Mouse (Mus musculus) neutrophil, adult 59 days (primary cell): Measurements from ENCODE around the gene Car5b. TPM values are rescaled to one million over a fixed set of nuclear protein-coding genes. Genes with fewer than 3 reads are reported as not detected.

ENCODE experiments used
- total RNA-seq, 2 experiments: library from RNA; stranded (reverse); gene quantifications; 1 replicate in 1 of 2; 2 replicates in 1 of 2; pipeline ENCODE4 v1.2.4; 2023

Car5b gene
- under 1 TPM; 0.40 to 0.42 TPM for total RNA-seq

GRCm38 (mm10) chrX:164027607-164028289 lies at the start of gene Car5b:
Gene Car5b, minus strand, starts transcription at chrX:164027997.

DNA sequence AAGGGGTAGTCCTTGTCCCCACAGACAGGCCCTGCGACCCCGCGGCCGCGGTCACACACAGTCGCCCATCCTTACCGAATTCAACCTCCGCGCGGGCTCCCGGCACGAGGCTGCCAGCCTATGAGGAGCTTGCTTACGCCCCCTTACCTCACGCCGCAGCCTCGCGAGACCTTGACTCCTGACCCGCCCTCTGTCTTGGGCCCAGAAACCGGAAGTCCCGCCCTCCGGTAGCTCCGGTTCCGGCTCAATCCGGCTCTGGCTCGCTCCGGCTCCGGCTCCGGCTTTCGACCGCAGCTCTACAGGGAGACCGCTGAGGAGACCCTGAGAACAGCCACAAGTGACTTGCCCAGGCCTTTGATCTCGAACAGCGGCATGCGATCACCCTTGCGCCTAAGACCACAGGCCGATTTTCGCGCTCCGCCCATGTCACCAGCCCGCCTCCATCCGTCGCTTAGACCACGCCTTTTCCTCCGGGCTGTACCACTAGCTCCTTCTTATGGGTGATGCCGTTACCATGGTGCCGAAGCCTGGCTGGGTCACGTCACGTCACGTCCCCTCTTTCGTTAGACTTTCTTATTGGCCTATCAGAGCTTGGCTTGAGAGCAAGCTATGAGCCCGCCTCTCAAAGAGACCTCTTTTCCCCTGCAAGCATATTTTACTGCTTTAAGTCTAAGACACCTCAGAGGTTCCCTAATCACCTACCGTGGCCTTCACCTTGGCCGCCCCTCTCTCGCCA lies 48.4 kb upstream of the Car5b start, which contains the start of gene Siah1b:
Siah1b (minus strand) TSS at position 454 of the 736 bp plus-strand sequence.

DNA sequence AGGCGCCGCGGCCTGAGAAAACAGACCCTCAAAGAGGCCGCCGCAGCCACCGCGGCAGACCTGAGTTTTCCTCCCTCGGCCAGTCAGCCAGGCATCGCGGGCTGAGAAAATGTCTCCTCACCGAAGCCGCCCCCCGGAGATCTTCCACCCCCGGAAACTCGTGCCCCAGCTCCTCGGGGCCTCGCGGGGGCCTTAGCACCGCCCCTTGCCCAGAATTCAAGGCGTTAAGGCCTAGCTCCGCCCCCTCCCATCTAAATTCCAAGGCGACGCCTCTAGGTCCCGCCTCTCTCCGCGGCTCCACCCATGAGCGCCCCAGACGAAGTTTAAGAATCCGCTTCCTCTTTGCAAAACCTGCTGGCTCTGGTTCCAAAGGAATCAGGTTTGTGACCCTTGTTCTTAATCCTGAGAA lies 69.3 kb downstream of the Car5b start, which contains the start of gene Zrsr2:
Zrsr2 (minus strand) TSS at position 195 of the 409 bp plus-strand sequence.

Other genes starting within 250 kb of the Car5b start
- gene Ap1s2, start 119.0 kb downstream of the Car5b start, total RNA-seq, result 100 to 1,000 TPM; 148 to 174 TPM
- gene Zrsr2, start 69.3 kb downstream of the Car5b start, total RNA-seq, result 10 to 100 TPM; 27.2 to 33.8 TPM
- 1 to 10 TPM; 6.8 to 9.1 TPM for gene Siah1b, start 48.5 kb upstream of the Car5b start, total RNA-seq
- gene Cltrn, start 60.8 kb upstream of the Car5b start, total RNA-seq, result not detected
- gene Ace2, start 111.3 kb upstream of the Car5b start, total RNA-seq, result not detected
- 10 to 100 TPM; 68.0 to 70.6 TPM for gene Bmx, start 230.2 kb upstream of the Car5b start, total RNA-seq
- 1 to 10 TPM; 2.1 to 2.3 TPM for gene Pir, start 241.4 kb upstream of the Car5b start, total RNA-seq